Mouse (Mus musculus): ENCODE data around the gene Chrna4.

DNA sequence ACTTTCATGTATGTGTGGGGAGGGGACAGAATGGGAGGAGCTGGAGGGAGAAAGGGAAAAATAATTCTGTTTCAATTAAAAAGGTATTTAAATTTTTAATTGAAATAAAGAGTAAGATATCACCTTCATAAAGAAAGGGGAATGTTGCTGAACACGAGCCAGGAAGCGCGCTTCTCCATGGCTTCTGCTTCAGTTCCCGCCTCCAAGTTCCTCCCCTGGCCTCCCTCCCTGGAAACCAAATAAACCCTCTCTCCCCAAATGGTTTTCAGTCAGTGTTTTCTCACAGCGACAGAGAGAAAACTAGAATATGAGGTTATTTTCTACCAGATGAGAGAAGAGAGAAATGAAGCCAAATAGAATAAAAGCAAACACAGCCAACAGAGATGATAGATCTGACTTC is 25.2 kb upstream of the Chrna4 start:
- TF ChIP-seq CTCF (IDR thresholded peaks at IDR 0.05; ENCODE audit: borderline replicate concordance, extremely low read depth, insufficient read depth, insufficient read length), result no peak
- no peak for TF ChIP-seq POLR2A (IDR thresholded peaks at IDR 0.05; ENCODE audit: borderline replicate concordance, extremely low read depth, insufficient read depth, insufficient read length, poor library complexity, severe bottlenecking)
